Mouse (Mus musculus): ENCODE measurements around the gene Gm44503.

The Gm44503 gene

DNA sequence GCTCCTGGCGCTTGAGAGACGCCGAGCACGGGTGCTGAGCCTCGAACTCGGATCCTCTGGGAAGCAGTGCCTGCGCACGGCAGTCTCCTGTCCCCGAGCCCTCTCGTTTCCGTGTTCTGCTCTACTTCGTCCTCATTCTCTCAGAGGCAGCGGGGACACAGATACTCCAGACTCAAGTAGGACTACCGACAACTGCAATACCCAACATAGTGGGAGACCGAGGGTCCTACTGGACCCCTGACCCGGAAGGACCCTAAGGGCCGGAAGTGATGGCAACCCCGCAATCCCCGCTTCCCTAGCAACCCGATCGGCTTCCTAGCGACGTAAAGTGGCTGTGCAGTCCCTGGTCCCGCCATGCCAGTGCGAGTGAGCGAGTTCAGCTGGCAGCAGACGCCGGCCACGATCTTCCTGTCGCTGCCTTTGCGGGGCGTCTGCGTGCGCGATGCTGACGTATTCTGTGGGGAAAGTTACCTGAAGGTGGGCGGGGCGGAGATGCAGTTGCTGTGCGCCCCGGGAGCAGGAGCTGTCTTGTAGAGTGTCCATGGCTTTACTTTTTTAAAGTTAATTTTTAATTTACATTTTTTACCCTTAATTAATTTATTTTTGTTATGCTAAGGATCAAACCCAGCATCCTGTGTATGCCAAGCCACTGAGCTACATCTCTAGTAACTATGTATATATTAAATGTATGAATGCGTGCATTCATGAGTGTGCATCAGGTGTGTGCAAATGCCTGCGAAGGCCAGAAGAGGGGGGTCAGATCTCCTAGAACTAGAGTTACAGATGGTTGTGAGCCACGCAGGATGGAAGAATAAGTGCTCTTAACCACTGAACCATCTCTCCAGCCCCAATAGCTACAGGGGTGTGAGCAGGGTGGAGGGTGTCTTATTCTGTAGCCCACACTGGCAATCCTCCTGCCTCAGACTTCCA lies at the start of gene Gm44503, which contains the start of gene Dyx1c1:
Gene Gm44503, plus strand, starts transcription at position 332 of the 930 bp plus-strand sequence.
Gene Dyx1c1, plus strand, starts transcription at position 265 of the 930 bp plus-strand sequence.
- peak; percentile 62 to 72 for DNase-seq (ENCODE audit: low spot score in 2 of 2)

DNA sequence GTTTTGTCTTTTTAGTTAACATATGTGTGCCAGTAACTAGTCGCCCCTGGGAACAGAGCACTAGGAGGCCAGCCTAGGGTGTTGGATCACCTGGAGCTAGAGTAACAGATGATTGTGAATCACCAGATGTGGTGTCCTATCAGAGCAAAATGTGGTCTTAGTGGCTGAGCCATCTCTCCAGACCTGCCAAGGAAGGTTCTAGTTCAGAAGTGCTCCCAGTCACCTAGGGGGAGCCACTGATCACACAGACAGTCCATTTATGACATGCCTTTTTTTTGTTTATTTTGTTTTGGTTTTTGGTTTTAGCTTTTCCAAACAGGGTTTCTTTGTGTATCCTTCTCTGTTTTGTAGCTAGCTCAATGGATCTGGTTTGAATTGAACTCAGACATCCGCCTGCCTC lies 47.3 kb upstream of the Gm44503 start:
- DNase-seq (ENCODE audit: low spot score in 2 of 2), result no peak

DNA sequence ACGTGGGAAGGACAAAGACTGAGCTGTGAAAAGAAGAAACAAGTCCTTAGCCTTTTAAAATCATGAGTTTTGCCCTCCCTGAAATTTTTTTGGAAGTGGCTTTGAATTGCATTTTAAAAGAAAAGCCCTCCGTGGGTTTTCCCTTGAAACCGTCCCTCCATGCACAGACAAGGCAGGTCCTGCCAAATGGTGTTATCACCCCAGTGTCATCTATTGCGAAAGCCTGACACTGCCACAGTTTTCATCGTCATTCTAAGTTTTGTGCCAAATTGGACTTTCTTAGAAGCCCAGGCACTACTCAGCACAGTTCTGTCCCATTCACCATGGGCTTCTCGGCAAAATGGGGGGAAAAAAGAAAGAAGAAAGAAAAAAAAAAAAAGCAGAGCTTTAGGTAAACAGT lies 45.1 kb upstream of the Gm44503 start:
- DNase-seq (ENCODE audit: low spot score in 2 of 2), result no peak

DNA sequence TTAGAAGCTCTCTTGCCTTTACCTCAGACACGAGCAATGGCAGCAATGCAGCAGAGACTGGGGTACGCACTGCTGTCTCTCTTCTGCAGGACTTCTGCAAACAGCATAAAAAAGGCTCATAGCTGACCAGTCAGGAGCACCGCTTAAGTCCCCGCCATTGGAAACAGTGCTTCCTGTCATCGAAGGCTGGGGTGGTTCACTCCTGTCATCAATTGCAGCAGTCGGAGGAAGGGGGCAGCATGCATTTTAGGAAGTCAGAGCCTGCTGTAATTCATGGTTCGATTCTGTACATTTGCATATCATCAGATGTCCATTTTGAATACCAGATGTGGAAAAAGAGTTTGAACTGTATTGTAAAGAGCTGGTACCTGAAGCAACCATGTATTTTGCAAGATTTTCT lies 42.9 kb upstream of the Gm44503 start:
- DNase-seq (ENCODE audit: low spot score in 2 of 2), result no peak

DNA sequence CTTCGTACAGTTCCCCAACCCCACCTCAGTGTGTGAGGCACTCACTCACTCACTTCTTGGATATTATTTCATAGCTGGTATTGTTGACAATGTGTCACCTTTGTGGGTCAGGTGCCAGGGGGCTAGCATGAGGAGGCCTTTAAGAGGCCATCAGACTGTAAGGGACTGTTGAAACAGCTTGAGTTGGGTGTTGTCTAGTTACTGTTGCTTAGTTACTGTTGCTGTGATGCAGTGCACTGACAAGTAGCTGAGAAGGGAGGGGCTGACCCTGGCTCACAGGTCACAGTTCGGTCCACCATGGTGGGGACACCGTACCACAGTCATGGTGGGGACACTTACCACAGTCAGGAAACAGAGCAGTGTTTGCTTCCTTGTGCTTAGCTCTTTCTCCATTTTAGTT lies 35.6 kb upstream of the Gm44503 start:
- DNase-seq (ENCODE audit: low spot score in 2 of 2), result no peak

DNA sequence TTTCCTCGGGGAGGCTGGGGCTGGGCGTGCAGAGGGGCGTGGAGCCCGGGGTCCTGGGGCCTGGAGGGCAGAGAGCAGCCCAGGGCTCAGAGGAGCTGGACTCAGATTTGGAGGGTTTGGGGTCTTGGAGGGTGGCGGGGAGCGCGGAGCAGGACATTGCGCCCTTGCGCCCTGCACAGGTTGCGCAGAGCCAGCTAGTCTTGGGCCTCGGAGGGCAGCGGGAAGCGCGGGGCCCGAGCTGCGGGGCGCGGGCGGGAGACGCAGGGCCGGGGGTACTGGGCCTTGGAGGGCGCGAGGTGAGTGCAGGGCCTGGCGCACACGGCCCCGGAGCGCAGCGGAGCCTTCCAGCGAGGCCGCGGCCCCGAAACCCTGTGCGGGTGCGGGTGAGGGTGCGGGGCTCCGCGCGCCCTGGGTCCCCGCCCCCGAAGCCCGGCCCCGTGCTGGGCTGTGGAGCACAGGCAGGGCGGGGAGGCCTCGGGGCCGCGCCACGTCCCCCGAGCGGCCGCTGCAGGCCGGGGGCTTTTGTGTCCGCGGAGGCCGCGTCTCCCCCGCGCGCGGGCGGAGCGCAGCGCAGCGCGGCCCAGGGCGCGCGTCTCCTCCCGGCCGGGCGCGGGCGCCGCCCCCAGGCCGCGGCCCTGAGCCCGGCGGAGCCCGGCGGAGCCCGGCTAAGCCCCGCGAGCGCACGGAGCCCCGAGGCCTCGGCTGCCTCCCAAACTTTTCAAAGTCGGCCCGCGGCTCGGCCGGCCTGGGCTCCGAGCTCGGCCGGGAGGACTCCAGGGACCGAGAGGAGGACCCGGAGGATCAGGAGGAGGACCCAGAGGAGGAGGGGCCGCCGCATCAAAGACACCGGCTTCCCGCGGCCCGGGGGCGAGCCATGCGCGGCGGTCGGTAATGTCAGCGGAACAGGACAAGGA lies 33.4 kb upstream of the Gm44503 start, which contains the start of gene Pygo1:
Gene Pygo1, plus strand, starts transcription at position 625 of the 914 bp plus-strand sequence.
- peak; percentile 7 to 9 for DNase-seq (ENCODE audit: low spot score in 2 of 2)

GRCm38 (mm10) chr9:72925935-72926258 lies 32.8 kb upstream of the Gm44503 start:
- peak in 1 of 2 experiments; percentile 31 for DNase-seq (ENCODE audit: low spot score in 2 of 2)

DNA sequence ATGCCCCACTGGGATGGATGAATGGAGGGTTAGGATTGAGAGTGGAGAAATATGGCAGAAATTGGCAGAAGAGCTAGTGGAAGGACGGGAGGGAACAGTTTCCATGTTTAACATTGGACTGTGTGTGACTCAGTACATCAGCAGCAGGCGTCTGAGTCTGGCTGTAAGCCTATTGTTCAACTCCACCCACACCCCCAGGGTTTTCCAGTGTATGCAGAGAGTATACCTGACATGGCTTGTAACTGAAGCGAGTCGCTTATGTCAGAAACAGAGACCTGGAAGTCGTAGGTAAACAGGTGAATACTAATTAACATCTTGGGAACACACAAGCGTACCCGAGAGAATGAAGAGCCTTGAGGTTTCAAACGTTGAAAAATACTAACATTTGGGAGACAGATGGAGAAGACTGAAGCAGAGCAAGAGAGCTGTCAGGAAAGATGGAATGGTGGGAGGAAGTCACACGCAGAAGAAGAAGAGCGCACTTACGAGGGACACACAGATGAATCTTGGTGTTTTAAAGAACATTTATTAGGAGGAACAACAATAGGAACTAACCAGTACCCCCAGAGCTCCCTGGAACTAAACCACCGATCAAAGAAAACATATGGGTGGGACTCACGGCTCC lies 27.4 kb upstream of the Gm44503 start:
- DNase-seq (ENCODE audit: low spot score in 2 of 2), result no peak

DNA sequence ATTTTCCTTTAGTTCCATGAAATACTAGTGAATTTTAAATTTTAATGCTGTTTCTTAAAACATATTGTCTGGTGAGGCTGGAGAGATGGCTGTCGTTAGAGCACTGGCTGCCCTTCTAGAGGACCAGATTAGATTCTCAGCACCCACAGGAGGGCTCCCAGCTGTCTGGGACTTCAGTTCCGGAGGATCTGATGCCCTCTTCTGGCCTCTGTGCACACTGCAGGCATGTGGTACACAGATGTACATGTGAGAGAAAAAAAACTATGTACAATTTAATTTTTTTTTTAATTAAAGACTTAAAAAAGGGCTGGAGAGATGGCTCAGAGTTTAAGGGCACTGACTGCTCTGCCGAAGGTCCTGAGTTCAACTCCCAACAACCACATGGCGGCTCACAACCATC lies 23.3 kb upstream of the Gm44503 start:
- no peak for DNase-seq (ENCODE audit: low spot score in 2 of 2)

DNA sequence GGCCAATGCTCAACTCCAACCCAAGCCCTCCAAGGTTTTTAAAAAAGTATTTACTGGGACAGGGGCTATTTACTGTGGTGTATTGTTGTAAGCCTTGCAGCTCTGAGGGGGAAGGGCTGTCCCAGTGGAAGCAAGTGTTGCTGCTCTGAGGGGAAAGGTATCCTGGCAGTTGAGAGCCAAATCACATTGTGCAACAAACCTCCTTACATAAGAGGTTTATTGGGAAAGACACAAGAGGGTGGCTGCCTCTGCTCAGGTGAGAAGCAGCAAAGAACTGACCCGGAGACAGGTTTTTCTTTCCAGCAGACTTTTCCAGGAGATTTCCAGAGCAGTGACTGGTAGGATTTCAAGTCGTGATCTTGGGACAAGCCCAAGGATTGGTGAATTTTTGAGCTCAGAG lies 22.4 kb upstream of the Gm44503 start:
- DNase-seq (ENCODE audit: low spot score in 2 of 2), result no peak

DNA sequence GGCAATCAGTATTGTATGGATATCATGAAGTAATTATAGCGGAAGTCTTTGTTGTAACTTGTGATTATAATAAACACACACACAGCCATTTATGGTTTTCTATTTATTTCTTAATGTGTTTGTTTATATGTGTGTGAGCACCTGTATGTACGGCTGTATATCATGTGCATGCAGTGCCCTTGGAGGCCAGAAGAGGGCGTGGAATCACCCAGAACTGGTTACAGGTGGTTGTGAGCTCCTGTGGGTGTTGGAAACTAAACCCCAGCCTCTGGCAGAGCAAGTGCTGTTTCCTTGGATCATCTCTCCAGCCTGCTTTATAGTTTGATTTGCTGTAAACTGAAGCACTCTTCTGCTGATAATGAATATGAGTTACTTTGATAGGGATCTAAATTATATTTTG lies 15.2 kb upstream of the Gm44503 start:
- no peak for DNase-seq (ENCODE audit: low spot score in 2 of 2)

- DNase-seq (ENCODE audit: low spot score in 2 of 2), result no peak
These were observed 14.4 kb upstream of the Gm44503 start for GRCm38 (mm10) chr9:72944286-72944685.

DNA sequence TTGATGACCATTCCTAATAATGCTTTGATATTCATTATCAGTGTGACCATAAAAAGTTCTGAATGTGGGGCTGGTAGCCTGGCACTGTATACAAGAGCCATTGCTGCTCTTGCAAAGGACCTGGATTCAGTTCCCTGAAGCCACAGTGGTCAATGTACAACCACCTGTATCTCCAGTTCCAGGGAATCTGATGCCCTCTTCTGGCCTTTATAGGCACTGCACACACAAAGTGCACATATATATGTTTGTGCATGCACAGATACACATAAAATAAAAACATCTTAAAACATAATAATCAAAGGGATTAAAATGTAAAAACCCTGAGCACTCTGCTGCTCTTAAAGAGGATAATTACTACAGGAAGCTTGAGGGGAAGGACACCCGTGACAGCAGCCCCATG lies 11.6 kb upstream of the Gm44503 start:
- DNase-seq (ENCODE audit: low spot score in 2 of 2), result no peak

DNA sequence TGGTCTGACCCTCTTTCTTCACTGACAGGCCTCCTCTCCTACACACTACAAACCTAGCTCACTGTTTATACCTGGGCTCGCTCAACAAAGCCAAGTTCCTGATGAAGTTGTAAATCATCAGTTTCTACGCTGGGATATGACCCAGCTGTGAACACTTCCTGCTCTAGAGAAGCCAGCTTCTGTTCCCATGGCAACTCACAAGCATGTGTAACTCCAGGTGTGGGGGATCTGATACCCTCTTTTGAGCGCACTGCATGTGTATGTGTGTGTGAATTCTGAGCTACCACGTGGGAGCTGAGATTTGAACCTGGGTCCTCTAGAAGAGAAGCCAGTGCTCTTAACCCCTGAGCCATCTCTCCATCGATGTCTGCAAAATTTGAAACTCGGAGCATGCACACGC lies 9.1 kb upstream of the Gm44503 start:
- DNase-seq (ENCODE audit: low spot score in 2 of 2), result no peak

- no peak for DNase-seq (ENCODE audit: low spot score in 2 of 2)
These were observed 3.9 kb upstream of the Gm44503 start for GRCm38 (mm10) chr9:72954746-72955145.

DNA sequence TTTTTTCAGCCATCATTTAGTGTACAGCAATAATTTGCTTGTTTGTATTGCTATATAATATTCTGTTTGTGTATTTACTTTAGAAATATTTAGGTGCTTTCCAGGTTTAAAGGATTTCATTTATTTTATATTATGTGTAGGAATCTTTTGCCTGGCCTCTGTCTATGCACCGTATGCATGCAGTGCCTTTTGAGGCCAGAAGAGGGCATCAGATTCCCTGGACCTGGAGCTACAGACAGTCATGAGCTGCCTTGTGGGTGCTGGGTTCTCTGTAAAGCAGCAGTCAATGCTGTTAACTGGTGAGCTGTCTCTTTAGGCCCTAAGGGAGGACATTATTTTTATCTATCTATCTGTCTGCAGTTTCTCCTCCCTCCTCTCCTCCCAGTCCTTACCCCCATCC lies 3.1 kb upstream of the Gm44503 start:
- peak in 1 of 2 experiments; percentile 23 for DNase-seq (ENCODE audit: low spot score in 2 of 2)

DNA sequence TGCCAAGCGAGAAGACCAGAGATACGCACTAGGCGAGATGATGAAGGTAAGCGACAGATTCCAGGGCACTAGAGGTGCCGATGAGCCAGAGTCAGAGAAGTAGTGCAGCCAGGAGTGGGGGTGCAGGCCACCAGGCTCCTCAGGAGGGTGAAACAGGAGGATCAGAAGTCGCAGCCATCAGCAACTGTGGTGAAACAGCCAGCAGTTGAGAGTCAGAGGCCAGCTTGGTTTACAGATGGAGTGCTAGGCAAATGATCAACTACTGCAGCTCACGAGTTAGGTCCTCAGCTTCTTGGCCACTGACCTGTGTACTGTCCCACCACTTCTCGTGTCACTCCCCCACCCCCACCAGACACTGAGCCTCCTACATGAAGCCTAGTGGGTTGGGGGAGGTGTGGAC lies 2.7 kb downstream of the Gm44503 start:
- DNase-seq (ENCODE audit: low spot score in 2 of 2), result no peak

DNA sequence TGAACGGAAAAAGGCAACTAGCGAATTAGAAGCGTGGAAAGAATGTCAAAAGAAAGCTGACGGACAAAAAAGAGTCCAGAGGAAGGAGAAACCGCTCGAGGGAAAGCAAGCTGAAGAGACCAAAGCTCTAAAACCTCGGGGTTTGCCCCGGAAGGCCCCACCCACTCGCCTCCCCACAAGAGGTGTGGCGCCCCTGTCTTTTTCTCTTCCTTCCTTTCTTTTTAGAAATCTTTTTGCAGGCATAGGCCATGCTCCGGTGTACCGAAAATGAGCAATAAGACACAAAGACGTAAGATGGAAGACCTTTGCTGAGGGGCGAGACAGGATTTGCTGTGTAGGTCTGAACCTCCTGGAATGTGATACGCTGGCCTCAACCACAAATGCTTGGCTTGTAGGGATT lies 3.3 kb downstream of the Gm44503 start:
- DNase-seq (ENCODE audit: low spot score in 2 of 2), result no peak

GRCm38 (mm10) chr9:72968349-72969061 lies 9.9 kb downstream of the Gm44503 start:
- peak; percentile 17 to 42 for DNase-seq (ENCODE audit: low spot score in 2 of 2)

- DNase-seq (ENCODE audit: low spot score in 2 of 2), result no peak
These were observed 11.2 kb downstream of the Gm44503 start for GRCm38 (mm10) chr9:72969874-72970273.

DNA sequence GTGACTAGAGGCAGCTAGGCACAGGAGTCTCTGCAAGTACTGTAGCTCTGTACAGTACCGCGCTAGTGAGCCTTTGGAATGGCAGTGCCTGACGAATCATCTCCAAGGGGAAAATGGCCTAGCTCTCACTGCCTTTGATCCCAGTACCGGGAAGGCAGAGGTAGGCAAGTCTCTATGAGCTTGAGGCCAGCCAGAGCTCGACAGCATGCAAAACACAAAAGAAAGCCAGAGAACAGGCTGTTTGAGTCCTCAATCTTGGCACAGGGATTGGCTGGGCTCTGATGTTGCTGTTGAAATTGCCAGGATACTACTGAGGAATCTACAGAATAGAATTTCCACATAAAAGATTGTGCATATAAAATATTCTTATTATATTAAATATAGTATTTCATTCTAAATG lies 13.8 kb downstream of the Gm44503 start:
- no peak for DNase-seq (ENCODE audit: low spot score in 2 of 2)

Measured in urinary bladder, postnatal 36 days (tissue).